Mouse (Mus musculus): ENCODE results near the gene Toporsl.

Gene Toporsl

DNA sequence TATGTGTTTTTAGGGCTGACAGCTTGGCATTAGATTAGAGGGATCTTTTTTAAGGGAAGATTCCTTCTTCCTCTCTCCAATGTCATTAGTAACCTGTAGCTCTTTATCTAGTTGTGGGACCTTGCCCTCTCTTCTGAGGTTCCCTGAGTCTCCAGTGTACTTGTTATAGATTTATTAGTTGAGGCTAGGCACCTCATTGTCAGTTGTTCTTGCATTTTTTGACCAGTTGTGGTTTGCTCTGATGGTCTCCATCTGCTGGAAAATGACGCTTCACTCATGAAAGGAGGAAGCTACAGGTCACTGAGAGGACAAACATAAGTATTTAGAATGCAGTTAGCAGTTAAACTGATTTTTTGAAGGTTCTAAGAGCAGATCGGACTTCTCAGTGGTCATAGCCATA is at the start of gene Toporsl:
Gene Toporsl, plus strand, starts transcription at position 348 of the 400 bp plus-strand sequence.
- in situ Hi-C loops (cut with MboI; ENCODE audit: unreplicated experiment in 2 of 2) = no loop called here

DNA sequence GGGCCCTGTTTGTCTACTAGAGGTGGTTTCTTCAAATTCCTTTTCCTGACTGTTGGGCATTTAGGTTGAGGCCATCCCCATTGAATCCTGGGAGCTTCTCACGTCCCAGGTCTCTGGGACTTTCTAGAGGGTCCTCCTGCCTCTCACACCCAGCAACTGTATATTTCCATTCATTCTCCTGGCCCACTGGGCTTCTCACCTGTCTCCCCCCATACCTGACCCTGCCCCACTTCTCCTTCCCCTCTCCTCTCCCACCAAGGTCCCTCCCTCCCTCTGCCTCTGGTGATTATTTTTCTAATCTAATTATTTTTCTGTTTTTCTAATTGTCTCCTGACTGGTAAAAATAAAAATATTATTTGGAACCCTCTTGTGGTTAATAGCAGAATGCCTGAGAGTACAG is 38.4 kb upstream of the Toporsl start:
- in situ Hi-C loops (cut with MboI; ENCODE audit: unreplicated experiment in 2 of 2) = no loop called here

DNA sequence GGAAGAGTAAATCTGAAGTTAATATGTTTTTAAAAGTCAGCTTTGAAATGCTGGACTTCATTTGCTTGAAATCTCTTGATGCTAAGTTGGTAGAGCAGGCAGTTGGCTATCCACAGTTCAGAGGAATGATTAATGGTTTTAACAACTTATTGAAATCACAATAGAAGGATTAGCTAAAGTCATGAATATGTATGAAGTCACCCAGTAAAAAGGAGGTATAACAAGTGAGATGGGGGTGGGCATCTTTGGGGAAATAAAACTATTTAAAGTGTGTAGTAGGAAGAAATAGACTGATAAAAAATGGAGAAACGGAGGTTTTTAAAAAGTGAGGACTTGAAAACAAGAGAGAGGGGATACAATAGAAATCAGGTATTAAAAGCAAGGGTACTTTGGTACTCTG is 38.0 kb upstream of the Toporsl start:
- in situ Hi-C loops (cut with MboI; ENCODE audit: unreplicated experiment in 2 of 2) = no loop called here

DNA sequence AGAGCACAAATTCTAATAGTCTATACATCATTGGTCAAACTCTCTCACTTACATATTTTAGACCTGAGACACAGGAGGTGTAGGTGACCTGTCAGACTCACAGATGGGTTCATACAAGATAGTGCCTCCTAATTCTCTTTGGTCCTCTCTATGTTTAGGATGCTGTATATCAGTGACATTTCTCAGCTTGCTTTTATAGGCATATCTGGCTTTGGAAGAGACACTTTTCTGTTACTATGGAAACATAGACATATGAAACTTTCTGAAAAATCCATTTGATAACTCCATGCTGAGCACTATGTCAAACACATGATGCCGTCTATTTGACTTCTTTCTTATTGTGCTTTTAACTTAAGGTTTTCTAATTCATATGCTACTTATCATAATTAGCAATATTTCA is 32.2 kb upstream of the Toporsl start:
- in situ Hi-C loops (cut with MboI; ENCODE audit: unreplicated experiment in 2 of 2) = no loop called here

DNA sequence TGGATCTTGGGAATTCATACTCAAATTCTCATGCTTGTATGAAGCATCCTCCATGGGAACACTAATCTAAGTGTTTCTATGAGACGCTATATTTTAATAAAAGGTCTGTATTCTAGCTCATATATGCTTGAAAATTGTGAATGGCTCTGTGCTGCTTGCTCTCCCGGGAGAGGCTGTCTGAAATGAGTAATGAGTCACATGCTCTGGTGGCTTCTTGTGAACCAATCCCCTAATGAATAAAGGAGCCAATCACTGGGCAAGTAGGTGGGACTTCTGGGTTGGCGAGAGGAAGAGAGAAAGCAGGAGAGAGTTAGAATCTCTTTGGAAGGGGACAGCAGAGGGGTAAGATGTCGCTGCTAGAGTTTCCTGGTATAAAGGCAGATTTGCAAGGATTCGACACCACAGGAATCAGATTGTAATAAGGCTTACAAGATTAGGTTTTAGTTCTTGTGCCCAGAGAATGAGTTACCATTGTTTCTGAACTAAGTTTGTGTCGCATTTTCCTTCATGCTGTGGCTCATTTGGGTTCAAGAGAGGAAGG is 9.8 kb upstream of the Toporsl start:
- in situ Hi-C loops (cut with MboI; ENCODE audit: unreplicated experiment in 2 of 2) = no loop called here

DNA sequence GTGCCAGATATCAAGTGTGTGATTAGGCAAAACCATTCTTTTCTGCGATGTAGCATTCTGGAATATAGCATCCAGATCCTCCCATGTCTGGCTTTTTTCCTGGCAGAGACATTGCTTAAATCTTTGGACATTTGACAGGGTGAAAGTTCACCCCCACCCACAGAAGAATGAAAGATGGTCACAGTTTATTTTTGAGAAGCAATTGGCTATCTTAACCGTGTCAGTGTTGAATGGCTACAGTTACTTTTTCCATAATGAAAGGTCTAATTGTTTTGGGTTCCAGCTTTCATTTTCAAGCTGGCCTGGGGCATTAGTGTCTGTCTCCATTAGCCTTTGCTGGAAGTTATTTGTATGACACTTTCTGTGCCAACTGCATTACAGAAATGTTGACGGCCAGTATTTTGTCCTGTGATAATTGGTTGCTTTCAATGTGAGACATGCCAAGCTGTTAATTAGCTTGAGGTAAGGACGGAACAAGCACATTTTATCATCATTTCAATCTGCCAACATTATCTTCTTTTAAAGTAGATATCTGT is 2.2 kb upstream of the Toporsl start:
- in situ Hi-C loops (cut with MboI; ENCODE audit: unreplicated experiment in 2 of 2) = no loop called here

DNA sequence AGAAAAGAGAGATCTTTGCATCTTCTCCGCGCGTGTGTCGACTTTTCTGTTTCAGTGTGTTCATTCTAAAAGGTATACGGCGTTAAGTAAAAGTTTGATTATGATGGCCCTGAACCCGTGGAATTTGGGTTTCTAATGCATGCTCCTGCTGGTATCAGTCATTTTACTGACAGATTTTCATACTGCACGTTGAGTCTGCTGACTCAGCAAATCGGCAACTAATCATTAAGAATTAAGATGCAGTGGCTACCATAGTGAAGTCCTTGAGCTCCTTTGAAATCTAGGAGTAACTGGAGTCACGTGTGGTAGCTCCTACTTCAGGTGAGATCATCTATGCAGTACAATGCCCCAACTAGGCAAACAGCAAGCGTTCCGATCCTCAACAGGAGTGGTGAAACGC is 1.4 kb upstream of the Toporsl start:
- in situ Hi-C loops (cut with MboI; ENCODE audit: unreplicated experiment in 2 of 2) = no loop called here

DNA sequence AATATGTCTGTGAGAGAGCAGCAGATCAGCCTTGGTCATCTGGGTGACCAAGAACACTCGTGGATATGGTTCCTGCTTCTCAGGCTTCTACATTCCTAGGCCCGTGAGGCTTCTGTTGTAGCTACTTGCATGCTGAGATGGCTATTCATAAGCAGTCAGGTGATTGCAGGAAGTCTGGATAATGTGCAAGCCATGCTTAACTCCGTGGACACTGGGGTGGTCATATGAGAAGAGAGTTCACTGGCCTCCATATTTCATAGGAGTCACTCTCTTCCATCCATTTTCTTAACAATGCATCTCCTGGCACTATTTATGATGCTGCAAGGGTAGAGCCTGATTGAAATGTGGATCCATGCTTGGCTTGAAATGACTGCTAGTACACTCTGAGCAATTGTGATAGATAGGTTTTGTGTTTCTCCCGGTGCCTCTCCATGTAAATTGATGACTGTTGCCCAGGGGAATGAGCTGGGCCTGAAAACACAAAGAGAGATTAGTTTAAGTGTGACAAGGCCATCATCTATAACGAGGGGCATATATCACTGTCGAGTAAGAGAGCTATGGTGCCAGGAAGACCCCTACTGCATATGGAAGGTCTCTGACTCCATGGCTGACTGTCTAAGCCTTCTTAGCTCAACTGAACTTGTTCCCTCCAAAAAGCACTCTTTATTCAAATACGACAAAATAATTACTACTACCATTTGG is 2.3 kb downstream of the Toporsl start:
- in situ Hi-C loops (cut with MboI; ENCODE audit: unreplicated experiment in 2 of 2) = no loop called here

DNA sequence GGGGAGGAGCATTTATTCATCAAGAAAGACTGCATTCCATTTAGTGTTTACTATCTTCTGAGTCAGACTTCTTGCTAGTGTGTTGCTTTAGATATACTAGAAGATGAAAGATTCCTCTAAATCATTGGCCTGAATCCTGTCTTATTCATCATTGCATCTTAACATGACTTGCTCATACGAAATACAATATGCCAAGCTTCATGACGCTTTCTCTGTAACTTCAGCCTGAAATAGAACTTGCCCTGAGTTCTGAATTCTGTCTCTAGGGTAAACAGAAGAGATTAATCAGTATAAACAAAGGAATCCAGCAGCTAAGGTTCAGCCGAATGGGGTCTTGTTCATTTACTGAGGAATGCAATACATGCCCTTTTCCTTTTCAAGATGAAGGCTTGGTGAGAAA is 10.8 kb downstream of the Toporsl start:
- in situ Hi-C loops (cut with MboI; ENCODE audit: unreplicated experiment in 2 of 2) = no loop called here

DNA sequence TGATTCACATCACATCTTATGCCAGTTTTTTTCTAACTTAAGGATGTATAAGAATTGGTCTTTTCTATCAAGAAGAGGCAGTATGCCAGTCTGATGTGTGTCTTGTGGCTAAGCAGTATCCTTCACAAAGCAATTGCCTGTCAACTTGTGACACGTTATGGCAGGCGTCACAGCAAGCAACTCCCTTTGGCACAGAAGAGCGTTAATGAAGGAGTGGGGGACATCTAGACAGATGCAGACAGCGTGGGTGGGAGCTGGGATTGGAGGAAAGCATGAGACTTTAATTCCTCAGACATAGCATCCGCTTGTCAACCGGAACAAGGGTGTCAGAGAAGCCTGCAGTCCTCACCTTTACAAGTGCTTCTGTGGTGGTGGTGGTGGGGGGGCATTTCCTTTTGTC is 38.9 kb downstream of the Toporsl start:
- in situ Hi-C loops (cut with MboI; ENCODE audit: unreplicated experiment in 2 of 2) = no loop called here

DNA sequence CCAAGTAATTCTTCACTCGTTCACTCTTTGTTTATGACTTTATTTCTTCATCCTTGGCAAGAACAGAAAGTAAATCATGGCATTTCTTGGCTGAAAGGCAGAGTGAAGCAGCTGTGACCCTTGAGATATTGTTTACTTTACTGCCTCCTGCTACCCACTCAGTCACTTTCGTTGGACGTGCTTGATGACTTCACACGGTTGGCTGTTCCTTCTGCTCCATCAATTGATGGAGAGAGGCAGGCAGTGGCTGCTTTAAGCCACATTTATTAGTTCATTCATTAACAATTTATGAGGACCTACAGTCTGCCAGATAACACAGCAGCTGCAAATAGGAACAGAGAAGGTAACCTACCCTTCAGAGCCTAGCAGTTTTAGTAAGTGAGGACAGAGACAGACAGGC is 51.7 kb downstream of the Toporsl start:
- in situ Hi-C loops (cut with MboI; ENCODE audit: unreplicated experiment in 2 of 2) = no loop called here

DNA sequence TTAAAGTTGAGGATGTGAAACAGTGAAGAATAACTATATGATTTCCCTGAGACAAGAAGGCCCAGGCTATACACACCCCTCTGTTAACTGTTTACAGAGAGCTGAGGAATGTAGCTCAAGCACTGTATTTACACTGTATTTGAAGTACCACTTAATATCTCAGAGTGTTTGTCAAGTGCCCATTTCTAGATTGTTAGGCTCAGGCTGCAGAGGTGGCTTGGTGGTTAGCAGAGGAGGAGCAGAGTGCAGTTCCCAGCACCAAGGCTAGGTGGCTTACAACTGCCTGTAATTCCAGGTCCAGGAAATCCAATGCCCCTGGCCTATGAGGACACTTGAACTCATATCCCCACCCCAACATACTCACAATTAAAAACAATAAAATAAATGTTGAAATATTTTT is 63.6 kb downstream of the Toporsl start:
- in situ Hi-C loops (cut with MboI; ENCODE audit: unreplicated experiment in 2 of 2) = no loop called here

DNA sequence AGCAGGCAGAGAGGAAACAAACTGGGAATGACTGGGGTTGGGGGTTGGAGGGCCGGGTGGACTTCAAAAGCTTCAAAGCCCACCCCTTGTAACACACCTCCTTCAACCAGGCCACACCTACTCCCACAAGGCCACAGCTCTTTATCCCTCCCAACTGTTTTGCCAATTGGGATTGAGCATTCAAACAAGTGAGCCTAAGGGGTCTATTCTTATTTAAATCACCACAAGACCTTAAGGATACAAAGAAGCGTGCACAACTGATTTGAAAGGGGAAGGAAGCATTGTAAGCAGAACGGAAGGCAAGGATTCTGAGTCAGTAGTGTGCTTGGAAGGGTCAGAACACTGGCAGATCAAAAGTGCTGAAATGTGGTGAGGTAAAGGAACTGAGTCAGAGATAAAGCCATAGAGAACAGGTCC is 64.6 kb downstream of the Toporsl start:
- in situ Hi-C loops (cut with MboI; ENCODE audit: unreplicated experiment in 2 of 2) = no loop called here

DNA sequence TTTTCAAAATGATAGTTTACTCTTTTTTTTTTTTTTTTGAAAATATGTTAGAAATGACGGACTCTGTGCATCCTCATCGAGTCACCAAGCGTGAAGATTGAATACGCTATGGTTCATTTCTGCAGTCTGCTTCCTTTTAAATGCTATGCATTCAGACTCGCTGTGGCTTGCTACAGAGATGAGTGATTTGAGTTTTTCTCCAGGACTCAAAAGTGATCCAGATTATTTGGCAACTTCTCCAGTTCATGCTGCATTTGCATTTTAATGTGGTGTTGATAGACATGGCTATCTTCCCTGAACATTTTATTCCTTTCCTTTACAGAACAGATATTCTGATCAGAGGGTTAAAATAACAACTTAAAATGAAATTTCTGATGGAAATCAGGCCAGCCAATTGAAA is 65.2 kb downstream of the Toporsl start:
- in situ Hi-C loops (cut with MboI; ENCODE audit: unreplicated experiment in 2 of 2) = no loop called here
